Mouse (Mus musculus) forebrain, postnatal 0 days (tissue): ENCODE data around the gene Tead1. TPM values are rescaled to one million over a fixed set of nuclear protein-coding genes. Genes with fewer than 3 reads are reported as not detected.

Experiments
- ATAC-seq: fragments of 200-750 bp; cut with Nextera tagmentation; 2 replicates; pipeline ENCODE4 v1.8.0; 2017; ENCODE audit warnings: mild to moderate bottlenecking, moderate library complexity
- DNase-seq: peaks from one replicate; pipeline ENCODE4 v3.0.0-alpha.2; 2015
- H3K27ac ChIP-seq: fragments of 300-500 bp; sonication (generic); 2 replicates; pipeline ENCODE4 v1.5.1; 2014; ENCODE audit warnings: low read depth, mild to moderate bottlenecking, antibody characterized with exemption, low read length, moderate library complexity, mixed read lengths
- H3K27me3 ChIP-seq: fragments of 300-500 bp; sonication (generic); 2 replicates; pipeline ENCODE4 v1.6.1; 2014; ENCODE audit warnings: mild to moderate bottlenecking, low read length, mixed read lengths; ENCODE audit not compliant: insufficient read depth
- H3K36me3 ChIP-seq: fragments of 300-500 bp; sonication (generic); 2 replicates; pipeline ENCODE4 v1.6.1; 2014; ENCODE audit warnings: mild to moderate bottlenecking, moderate library complexity; ENCODE audit not compliant: insufficient read depth
- H3K4me1 ChIP-seq: fragments of 300-500 bp; sonication (generic); 2 replicates; pipeline ENCODE4 v1.6.1; 2014; ENCODE audit warnings: antibody characterized with exemption; ENCODE audit not compliant: insufficient read depth
- H3K4me2 ChIP-seq: fragments of 300-500 bp; sonication (generic); 2 replicates; pipeline ENCODE4 v1.6.1; 2014; ENCODE audit warnings: low read depth, mild to moderate bottlenecking, moderate library complexity
- H3K4me3 ChIP-seq: fragments of 300-500 bp; sonication (generic); 2 replicates; pipeline ENCODE4 v1.5.1; 2014; ENCODE audit warnings: low read depth, low read length, mixed read lengths
- H3K9ac ChIP-seq: fragments of 300-500 bp; sonication (generic); 2 replicates; pipeline ENCODE4 v1.6.1; 2014; ENCODE audit warnings: mild to moderate bottlenecking
- H3K9me3 ChIP-seq: fragments of 300-500 bp; sonication (generic); 2 replicates; pipeline ENCODE4 v1.6.1; 2016; ENCODE audit warnings: low read length
- CTCF ChIP-seq: sonication (generic); IDR thresholded peaks from 2 replicates; pipeline ENCODE4 v1.5.1; 2016; ENCODE audit warnings: antibody characterized with exemption, control low read depth, low read depth
- WGBS: fragments of 180-500 bp; shearing (Covaris S2); extraction: QIAGEN DNeasy Blood & Tissue Kit; methylation state at CpG from one replicate; pipeline ENCODE4 v1.1.7; 2014; 5-methylcytosine and 5-hydroxymethylcytosine counted together
- polyA plus RNA-seq: library from polyadenylated mRNA; unstranded; fragments of >200 nt; fragmentation: Nextera tagmentation; extraction: Ambion mirVana; gene quantifications from 2 replicates; pipeline ENCODE4 v1.2.1, GENCODE M21; 2015
- total RNA-seq: library from RNA; depleted of rRNA; stranded (reverse); fragments of >200 nt; gene quantifications from 2 replicates; pipeline ENCODE4 v1.2.3, GENCODE M21; 2014

Tead1 gene
- total and polyA plus RNA-seq, 2 experiments from 2014 or later: 7.8 to 20.1 TPM

- Histone ChIP-seq H3K27ac (no peak overlapping the region), H3K9me3 (no peaks in the 10 kb centered on the region), H3K4me1 (peaks cover 19% of the 10 kb centered on the region), H3K36me3 (no peaks in the 10 kb centered on the region), H3K27me3 (no peaks in the 10 kb centered on the region), H3K4me2 (no peak overlapping the region), H3K4me3 (no peak overlapping the region), H3K9ac (no peak overlapping the region)
- WGBS: 58% methylated on average over 10 of the region's 10 CpGs
- no peak for TF ChIP-seq CTCF
- ATAC-seq: no peak
- DNase-seq: no peak
Observed at GRCm38 (mm10) chr7:112686586-112686985, 7.5 kb downstream of the Tead1 start.

GRCm38 (mm10) chr7:112688425-112689001, 9.4 kb downstream of the Tead1 start:
- Histone ChIP-seq H3K4me2 (no peak overlapping the region), H3K9ac (no peak overlapping the region), H3K27ac (no peak overlapping the region), H3K9me3 (no peaks in the 10 kb centered on the region), H3K4me1 (peaks cover 13% of the 10 kb centered on the region), H3K36me3 (no peaks in the 10 kb centered on the region), H3K27me3 (no peaks in the 10 kb centered on the region), H3K4me3 (no peak overlapping the region)
- WGBS: 52% methylated on average over 9 of the region's 9 CpGs
- no peak for ATAC-seq
- no peak for DNase-seq
- no peak for TF ChIP-seq CTCF

- TF ChIP-seq CTCF: no peak
- ATAC-seq (no peak), DNase-seq (no peak)
- no peaks in the 10 kb centered on the region for H3K4me1 ChIP-seq
- H3K36me3 ChIP-seq: no peaks in the 10 kb centered on the region
- H3K27me3 ChIP-seq: no peaks in the 10 kb centered on the region
- H3K27ac ChIP-seq: no peak overlapping the region
- no peak overlapping the region for H3K9ac ChIP-seq
- no peak overlapping the region for H3K4me2 ChIP-seq
- H3K4me3 ChIP-seq: no peak overlapping the region
- no peaks in the 10 kb centered on the region for H3K9me3 ChIP-seq
- 36% methylated on average over 7 of the region's 7 CpGs for WGBS
Observed at GRCm38 (mm10) chr7:112690836-112691781, 12.0 kb downstream of the Tead1 start.

- TF ChIP-seq CTCF: no peak
- no peaks in the 10 kb centered on the region for H3K9me3 ChIP-seq
- no peak overlapping the region for H3K9ac ChIP-seq
- no peaks in the 10 kb centered on the region for H3K36me3 ChIP-seq
- ATAC-seq (no peak), DNase-seq (no peak)
- H3K4me2 ChIP-seq: no peak overlapping the region
- H3K27ac ChIP-seq: no peak overlapping the region
- H3K4me3 ChIP-seq: no peak overlapping the region
- H3K27me3 ChIP-seq: no peaks in the 10 kb centered on the region
- peaks cover 16% of the 10 kb centered on the region; the same call in 1 of the 2 replicates for H3K4me1 ChIP-seq
- WGBS: 75% methylated on average over 10 of the region's 10 CpGs
Observed at GRCm38 (mm10) chr7:112693566-112693965, 14.4 kb downstream of the Tead1 start.

GRCm38 (mm10) chr7:112696777-112697161, 17.7 kb downstream of the Tead1 start:
- Histone ChIP-seq H3K36me3 (no peaks in the 10 kb centered on the region), H3K4me2 (peak overlapping the region; percentile 30; the same call in 1 of the 2 replicates), H3K9me3 (no peaks in the 10 kb centered on the region), H3K27ac (peak overlapping the region; percentile 64), H3K4me1 (peaks cover 18% of the 10 kb centered on the region; the same call in 1 of the 2 replicates), H3K9ac (no peak overlapping the region), H3K4me3 (no peak overlapping the region), H3K27me3 (no peaks in the 10 kb centered on the region)
- ATAC-seq: peak; percentile 6; the same call in 1 of the 2 replicates
- WGBS: 46% methylated on average over 4 of the region's 4 CpGs
- no peak for DNase-seq
- no peak for TF ChIP-seq CTCF

GRCm38 (mm10) chr7:112697162-112697841, 18.2 kb downstream of the Tead1 start:
- H3K27ac ChIP-seq: peak overlapping the region; percentile 64

More at GRCm38 (mm10) chr7:112697162-112697841, 18.2 kb downstream of the Tead1 start:
- peak overlapping the region; percentile 30 for H3K4me2 ChIP-seq
- H3K36me3 ChIP-seq: no peaks in the 10 kb centered on the region
- ATAC-seq (peak; percentile 63), DNase-seq (peak; percentile 55)
- H3K9me3 ChIP-seq: no peaks in the 10 kb centered on the region
- H3K27me3 ChIP-seq: no peaks in the 10 kb centered on the region
- peaks cover 18% of the 10 kb centered on the region; the same call in 1 of the 2 replicates for H3K4me1 ChIP-seq
- H3K9ac ChIP-seq: 0 out of 2 replicates have a peak overlapping the region, but pooled peaks have one; percentile 6
- no peak for TF ChIP-seq CTCF
- H3K4me3 ChIP-seq: no peak overlapping the region
- 10% methylated on average over 10 of the region's 10 CpGs for WGBS
